Mouse (Mus musculus) myocyte (in vitro differentiated cells): Measurements from ENCODE around the gene Parp8.

Experiments
- E2F4 ChIP-seq: IDR thresholded peaks from one replicate; pipeline ENCODE4 v1.6.1; 2011; ENCODE audit warnings: mild to moderate bottlenecking, control low read depth, moderate library complexity; ENCODE audit not compliant: insufficient read depth
- MYOG ChIP-seq, 3 experiments: IDR thresholded peaks; one replicate each; pipeline ENCODE4 v1.6.1; 2011; ENCODE audit warnings: control low read depth in 2 of 3, low read depth in 2 of 3, mild to moderate bottlenecking in 2 of 3; ENCODE audit not compliant: insufficient read length in 2 of 3, control insufficient read depth in 1 of 3, insufficient read depth in 1 of 3
- POLR2A ChIP-seq: IDR thresholded peaks from one replicate; pipeline ENCODE4 v1.6.1; 2011; ENCODE audit warnings: low read depth, mild to moderate bottlenecking, control low read depth, moderate library complexity; ENCODE audit not compliant: insufficient read length
- TCF3 ChIP-seq: IDR thresholded peaks from one replicate; pipeline ENCODE4 v1.6.1; 2011; ENCODE audit warnings: low read depth, control low read depth; ENCODE audit not compliant: insufficient read length

GRCm38 (mm10) chr13:116990327-116990726 lies 35.0 kb downstream of the Parp8 start:
- TF ChIP-seq MYOG (IDR thresholded peaks at IDR 0.05; ENCODE audit: control insufficient read depth in 1 of 3, insufficient read depth in 1 of 3, insufficient read length in 2 of 3, low read depth in 2 of 3) (no peak), E2F4 (no peak), TCF3 (no peak), POLR2A (no peak)
